Mouse (Mus musculus): ENCODE data around the gene Pex14. TPM values are rescaled to one million over a fixed set of nuclear protein-coding genes. Genes with fewer than 3 reads are reported as not detected.

Gene Pex14
- total RNA-seq (2015) (8.6 and 9.9 TPM in 2 replicates), total RNA-seq (2017) (12.7 and 13.7 TPM in 2 replicates)

- peak; percentile 85 for ATAC-seq (replicated peaks; ENCODE audit: poor library complexity)
These were observed at the start of gene Pex14 for GRCm38 (mm10) chr4:149099369-149100017. Pex14 (minus strand) TSS chr4:149099876.

DNA sequence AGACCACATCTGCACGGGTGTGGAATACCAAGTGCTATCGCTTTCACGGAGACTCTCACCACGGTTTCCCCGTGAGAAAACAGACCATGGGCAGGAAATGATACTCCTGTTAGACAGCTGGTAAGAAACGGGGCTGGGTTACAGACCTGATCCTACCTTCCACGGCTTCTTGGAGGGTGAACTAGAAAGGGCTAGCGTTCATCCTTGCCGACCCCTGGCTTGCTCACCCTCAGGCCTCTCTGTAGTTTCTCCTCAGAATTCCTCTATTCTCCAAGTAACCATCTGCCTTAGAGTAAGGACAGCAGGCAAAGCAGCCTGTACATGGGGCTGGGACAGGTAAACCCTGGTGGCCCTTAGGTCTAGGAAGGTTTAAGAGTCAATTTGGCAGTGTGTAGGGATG is 49.5 kb upstream of the Pex14 start:
- ATAC-seq (replicated peaks; ENCODE audit: poor library complexity) = no peak

DNA sequence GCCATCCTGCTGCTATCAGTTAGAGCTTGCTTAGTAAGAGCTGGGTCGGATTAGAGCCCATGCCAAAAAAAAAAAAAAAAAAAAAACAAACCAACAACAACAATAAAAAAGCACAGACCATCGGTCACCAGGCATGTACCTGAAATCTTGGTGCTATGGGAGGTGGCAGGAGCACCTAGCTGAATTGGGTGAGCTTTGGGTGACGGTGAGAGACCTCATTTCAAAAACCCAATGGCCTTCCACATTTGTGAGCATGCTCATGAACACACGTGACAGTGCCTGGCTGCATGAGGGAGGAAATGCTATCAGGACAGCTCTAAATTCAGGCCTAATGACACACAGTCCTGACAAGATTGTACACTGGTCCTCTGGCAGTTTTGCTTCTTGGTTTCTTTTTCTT is 48.4 kb upstream of the Pex14 start:
- no peak for ATAC-seq (replicated peaks; ENCODE audit: poor library complexity)

DNA sequence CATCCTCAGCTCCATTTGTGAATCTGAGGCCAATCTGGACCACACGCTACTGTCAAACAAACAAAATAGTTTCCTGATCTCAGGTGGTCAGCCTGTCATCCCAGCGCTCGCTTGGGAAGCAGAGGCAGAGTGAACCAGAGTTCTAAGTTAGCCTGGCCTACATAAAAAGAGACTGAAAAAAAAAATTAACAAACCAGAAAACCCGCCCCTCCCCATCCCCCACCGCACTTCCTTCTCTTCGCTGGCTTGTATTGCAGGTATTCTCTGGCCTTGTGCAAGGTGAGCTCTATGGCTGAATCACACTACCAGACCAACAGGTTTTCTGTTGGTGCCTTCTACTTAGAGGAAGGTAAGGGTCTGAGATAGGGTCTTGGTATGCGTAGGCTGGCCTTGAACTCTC is 47.9 kb upstream of the Pex14 start:
- ATAC-seq (replicated peaks; ENCODE audit: poor library complexity) = no peak

GRCm38 (mm10) chr4:149145151-149145550 is 45.5 kb upstream of the Pex14 start:
- ATAC-seq (replicated peaks; ENCODE audit: poor library complexity) = no peak

DNA sequence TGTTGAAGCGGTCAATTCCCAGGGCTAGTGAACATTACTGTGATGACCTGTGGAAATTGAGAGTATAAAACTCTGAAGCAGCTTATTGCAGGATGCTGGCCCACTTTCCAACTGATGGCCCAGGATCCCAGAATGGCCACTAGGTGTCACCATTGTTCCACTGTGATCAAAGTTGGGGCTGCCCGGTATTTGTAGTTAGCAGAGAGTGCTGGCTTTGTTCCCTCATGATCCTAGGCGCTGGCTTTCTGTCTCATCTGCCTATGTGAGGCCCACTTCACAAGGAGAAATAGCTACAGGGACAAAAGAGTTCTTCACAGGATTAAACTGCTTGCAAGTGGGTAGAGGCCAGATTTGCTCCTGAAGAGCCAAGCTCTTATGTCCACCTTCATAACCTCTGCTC is 44.8 kb upstream of the Pex14 start:
- ATAC-seq (replicated peaks; ENCODE audit: poor library complexity) = peak; percentile 95

DNA sequence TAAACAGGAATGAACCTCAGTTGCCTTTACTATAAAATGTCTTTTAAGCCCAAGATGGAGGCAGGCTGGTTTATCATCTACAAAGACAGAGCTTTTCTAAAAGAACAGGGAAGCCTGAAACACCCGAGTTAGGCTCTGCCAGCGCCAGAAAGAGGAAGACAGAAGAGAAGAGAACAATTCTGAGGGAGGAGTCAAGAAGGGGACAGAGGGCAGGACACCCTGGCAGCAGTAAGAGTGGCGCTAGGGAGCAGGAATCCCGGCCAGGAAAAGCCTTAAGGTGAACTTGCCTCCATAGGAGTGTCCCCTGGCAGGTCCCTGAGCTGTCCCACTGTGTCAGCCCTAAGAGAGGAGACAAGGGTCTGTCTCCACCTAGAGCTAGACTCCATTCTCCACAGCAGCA is 43.9 kb upstream of the Pex14 start:
- ATAC-seq (replicated peaks; ENCODE audit: poor library complexity) = peak; percentile 47

GRCm38 (mm10) chr4:149138515-149138914 is 38.8 kb upstream of the Pex14 start:
- no peak for ATAC-seq (replicated peaks; ENCODE audit: poor library complexity)

GRCm38 (mm10) chr4:149136982-149137770 is 37.5 kb upstream of the Pex14 start, which contains the start of gene Cenps:
Cenps (minus strand) TSS chr4:149137629.
- peak; percentile 94 for ATAC-seq (replicated peaks; ENCODE audit: poor library complexity)

DNA sequence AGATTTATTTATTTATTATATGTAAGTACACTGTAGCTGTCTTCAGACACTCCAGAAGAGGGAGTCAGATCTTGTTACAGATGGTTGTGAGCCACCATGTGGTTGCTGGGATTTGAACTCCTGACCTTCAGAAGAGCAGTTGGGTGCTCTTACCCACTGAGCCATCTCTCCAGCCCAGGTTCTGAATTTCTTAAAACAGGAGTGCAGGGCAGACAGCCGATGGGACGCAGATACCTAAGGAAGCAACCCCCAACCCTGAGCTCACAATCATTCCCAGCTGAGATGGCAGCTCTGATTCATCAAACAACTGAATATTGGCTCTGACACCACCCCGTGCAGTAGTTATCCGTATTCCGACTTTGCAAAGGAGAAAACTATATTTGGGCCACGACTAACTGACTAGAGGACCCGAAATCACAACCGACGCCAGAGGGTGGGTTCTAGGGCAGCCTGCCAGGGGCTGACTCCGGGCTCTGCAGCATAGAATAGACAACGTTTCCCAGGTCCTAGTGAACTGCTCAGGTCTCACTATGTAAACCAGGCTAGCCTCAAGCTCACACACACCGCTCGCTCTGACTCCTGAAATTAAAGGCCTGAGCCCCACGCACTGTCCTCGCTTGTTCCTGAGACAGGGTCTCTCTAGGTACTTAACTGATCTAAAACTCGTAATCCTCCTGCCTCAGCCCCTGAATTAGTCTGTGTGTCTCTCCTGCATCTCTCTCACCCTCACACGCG is 36.6 kb upstream of the Pex14 start:
- no peak for ATAC-seq (replicated peaks; ENCODE audit: poor library complexity)

GRCm38 (mm10) chr4:149133395-149133794 is 33.7 kb upstream of the Pex14 start:
- ATAC-seq (replicated peaks; ENCODE audit: poor library complexity) = no peak

DNA sequence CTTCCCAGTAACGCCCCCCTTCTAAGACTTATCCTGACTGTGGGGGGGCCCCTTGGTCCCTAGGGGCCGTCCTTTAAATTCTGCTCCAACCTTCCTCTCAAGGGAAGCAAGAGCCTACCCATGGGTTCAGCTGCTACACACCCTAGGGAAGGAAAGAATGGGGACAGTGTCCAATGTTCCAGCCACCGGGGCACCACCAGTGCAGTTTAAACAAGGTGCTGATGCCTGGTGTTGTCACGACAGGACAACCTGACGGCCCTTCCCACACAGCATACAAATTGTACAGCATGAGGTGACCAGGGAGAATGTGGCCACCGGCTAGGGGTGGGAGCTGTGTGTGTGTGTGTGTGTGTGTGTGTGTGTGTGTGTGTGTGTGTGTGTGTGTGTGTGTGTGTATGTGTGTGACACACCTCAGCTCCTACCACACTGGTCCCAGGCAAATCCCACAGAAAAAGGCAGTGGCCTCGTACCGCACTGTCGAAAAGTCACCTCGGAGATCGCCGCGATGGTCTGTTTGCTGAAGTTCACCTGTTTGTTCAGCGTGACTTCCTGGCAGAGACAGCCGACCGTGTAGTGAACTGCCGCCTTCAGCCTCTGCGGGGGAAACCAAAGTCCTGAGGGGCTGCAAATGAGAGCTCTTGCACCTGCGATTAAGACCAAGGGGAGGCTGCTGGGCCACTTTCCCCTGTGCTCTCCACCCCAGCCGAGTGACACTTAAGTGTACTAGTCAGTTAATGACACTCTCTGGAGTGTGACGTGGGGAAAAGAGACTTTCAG is 32.3 kb upstream of the Pex14 start:
- ATAC-seq (replicated peaks; ENCODE audit: poor library complexity) = no peak

- no peak for ATAC-seq (replicated peaks; ENCODE audit: poor library complexity)
These were observed 31.5 kb upstream of the Pex14 start for GRCm38 (mm10) chr4:149131021-149131752.

GRCm38 (mm10) chr4:149128467-149128866 is 28.8 kb upstream of the Pex14 start:
- no peak for ATAC-seq (replicated peaks; ENCODE audit: poor library complexity)

DNA sequence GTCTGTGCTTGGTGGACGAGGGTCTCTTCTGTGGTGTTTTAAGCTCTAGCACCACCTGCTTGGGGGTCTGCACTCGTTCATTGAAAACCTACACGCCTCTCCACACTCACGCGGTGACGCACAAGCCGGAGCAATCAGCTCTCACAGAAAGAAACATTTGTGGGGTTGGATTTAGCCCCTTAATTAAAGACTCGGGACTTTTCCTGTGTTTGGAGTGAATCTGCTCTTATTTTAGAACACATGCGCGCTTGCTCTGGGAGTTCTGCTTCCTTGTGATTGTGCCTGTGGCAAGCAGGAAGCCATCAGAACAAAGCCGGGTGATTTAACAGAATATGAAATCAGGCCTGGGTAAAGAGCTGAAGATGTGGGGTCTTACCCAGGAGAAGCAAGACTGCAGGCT is 27.0 kb upstream of the Pex14 start, which contains the start of gene Cort:
TSS of gene Cort (minus strand) at position 101 of the 400 bp plus-strand sequence.
- no peak for ATAC-seq (replicated peaks; ENCODE audit: poor library complexity)

DNA sequence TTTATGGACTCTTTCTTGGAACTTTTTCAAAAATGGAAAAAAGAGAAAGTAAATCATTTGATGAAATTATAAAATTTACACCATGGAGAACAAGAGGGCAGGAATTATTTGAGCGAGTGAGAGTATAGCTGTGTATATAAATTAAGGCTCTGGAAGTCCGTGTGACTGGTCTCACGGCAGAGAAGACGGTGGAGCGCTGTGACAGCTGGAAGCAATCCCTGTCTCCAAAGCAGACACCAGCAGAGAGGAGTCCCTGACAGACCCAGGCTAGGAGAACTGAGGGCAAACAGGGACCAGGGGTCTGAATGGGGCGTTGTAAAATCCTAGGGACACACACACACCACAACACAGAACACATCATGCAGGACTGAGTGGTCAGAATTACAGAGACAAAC is 26.4 kb upstream of the Pex14 start:
- ATAC-seq (replicated peaks; ENCODE audit: poor library complexity) = no peak

GRCm38 (mm10) chr4:149125341-149126114 is 25.9 kb upstream of the Pex14 start:
- ATAC-seq (replicated peaks; ENCODE audit: poor library complexity) = no peak

DNA sequence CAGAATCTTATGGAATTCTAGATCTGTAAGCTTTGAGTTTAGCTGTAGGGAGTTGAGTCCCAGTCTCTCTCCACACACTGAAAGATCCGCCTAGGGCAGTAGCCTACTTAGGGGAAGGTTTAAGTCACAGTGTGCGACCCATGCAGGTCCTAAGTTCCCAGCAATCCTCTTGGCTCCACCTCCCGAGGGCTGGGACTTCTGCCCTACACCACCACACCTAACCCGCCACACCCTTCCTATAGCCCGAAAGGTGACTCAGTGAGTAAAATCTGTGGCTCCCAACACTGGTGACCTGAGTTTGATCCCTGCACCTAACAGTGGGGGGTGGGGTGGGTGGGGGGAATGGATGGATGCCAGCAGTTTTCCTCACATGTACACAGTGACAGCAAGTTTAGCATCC is 23.8 kb upstream of the Pex14 start:
- no peak for ATAC-seq (replicated peaks; ENCODE audit: poor library complexity)

DNA sequence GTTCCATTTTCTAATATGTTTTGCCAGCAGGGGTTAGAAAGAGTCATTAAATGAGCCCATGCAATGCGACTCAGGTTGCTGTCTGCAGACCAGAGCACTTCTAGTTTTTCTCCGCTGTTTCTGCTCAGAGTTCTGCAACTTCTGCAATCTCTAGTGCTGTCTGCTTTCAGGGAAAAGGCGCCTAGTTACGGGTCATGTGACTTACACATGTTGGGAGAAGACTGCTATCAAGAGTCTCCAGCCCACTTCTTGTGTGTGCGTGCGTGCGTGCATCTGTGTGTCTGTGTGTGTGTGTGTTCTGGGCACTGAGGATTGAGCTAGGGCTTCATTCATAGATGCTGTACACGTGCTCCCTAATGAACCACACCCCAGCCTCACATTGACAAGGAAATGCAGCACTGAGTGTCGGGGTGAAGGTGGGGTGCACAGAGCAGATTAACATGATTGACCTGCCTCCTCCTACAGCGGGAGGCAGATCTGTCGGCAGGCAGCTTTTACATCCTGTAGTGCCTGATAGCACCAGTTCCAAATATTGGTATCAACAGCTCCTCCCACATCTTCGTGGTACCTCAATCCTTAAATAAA is 20.4 kb upstream of the Pex14 start:
- ATAC-seq (replicated peaks; ENCODE audit: poor library complexity) = peak; percentile 84

Data from megakaryocyte progenitor cell, adult 5-6 weeks (primary cell).